Mouse (Mus musculus) liver, embryonic 14.5 days (tissue): ENCODE data around the gene Fras1.

ENCODE experiments used
- CTCF ChIP-seq: IDR thresholded peaks from 2 replicates; pipeline ENCODE4 v1.5.1; 2016; ENCODE audit warnings: antibody characterized with exemption, low read depth, control low read depth
- EP300 ChIP-seq: IDR thresholded peaks from 2 replicates; pipeline ENCODE4 v1.6.1; 2016; ENCODE audit warnings: antibody characterized with exemption, low read depth

DNA sequence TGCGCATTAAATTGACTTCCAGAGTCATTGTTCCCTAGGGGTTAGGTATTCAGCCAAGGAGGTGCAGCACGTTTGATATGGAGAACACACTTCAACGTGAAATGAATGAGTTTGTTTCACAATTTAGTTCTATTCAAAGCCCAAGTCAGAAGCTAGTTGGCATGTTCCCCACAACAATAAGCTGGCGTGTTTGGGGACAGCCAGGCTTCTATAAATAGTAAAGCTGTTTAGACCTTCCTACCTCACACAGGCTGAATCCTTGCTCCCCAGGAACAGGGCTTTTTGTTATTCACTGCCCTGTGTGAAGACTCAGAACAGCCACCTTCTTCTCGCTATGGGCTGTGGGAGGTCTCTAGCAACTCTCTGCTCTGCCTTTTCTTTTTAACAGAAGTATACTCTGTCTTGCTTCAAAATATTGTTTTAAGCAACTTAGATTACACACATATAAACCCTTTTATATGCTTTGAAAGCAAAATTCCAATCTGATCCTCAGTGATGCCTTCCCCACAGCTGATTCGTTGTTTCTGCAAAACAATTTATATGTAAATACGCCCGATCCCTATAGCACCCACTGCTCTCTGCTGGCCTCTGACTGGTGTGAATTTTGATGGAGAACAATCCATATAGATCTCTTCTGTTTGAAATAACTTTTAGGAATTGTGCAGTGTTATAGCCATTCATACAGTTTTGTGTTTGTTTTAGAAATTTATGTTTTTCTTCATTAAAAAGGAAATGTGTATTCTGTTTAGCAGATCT lies 184.5 kb downstream of the Fras1 start:
- TF ChIP-seq EP300 (no peak), CTCF (no peak)
